Mouse (Mus musculus) stomach, postnatal 0 days (tissue): ENCODE data around the gene Srarp.

ENCODE experiments used
- CTCF ChIP-seq: IDR thresholded peaks from 2 replicates; pipeline ENCODE4 v1.5.1; 2016; ENCODE audit warnings: antibody characterized with exemption, low read depth, mild to moderate bottlenecking, moderate library complexity
- EP300 ChIP-seq: optimal IDR thresholded peaks from 2 replicates; pipeline ENCODE3; 2016; ENCODE audit warnings: antibody characterized with exemption

- TF ChIP-seq CTCF (no peak), EP300 (no peak)
These were observed 10.1 kb downstream of the Srarp start for GRCm38 (mm10) chr4:141425484-141426479.
